Mouse (Mus musculus) heart, embryonic 10.5 days (tissue): Measurements from ENCODE around the gene Pmf1. TPM values are rescaled to one million over a fixed set of nuclear protein-coding genes. Genes with fewer than 3 reads are reported as not detected.
A peak's percentile ranks its signal among the peaks of the same experiment; 100 is the strongest.
"Not testable (repeated sequence)": the region's sequence is repeated elsewhere in the genome, so short reads cannot be mapped to it uniquely, and the experiment has no call there.

ENCODE experiments used
- DNase-seq: peaks from one replicate; pipeline ENCODE4 v3.0.0-alpha.2; 2017; ENCODE audit warnings: low spot score
- H3K27ac ChIP-seq: fragments of 300-500 bp; sonication (generic); 2 replicates; pipeline ENCODE4 v1.5.1; 2016; ENCODE audit warnings: mild to moderate bottlenecking
- H3K27me3 ChIP-seq: fragments of 300-500 bp; sonication (generic); 2 replicates; pipeline ENCODE4 v1.6.1; 2016; ENCODE audit warnings: mild to moderate bottlenecking; ENCODE audit not compliant: poor library complexity, insufficient read depth, severe bottlenecking
- H3K36me3 ChIP-seq: fragments of 300-500 bp; sonication (generic); 2 replicates; pipeline ENCODE4 v1.6.1; 2016; ENCODE audit warnings: mild to moderate bottlenecking, moderate library complexity
- H3K4me1 ChIP-seq: fragments of 300-500 bp; sonication (generic); 2 replicates; pipeline ENCODE4 v1.6.1; 2016; ENCODE audit warnings: mild to moderate bottlenecking
- H3K4me3 ChIP-seq: fragments of 300-500 bp; sonication (generic); 2 replicates; pipeline ENCODE4 v1.5.1; 2016; ENCODE audit warnings: mild to moderate bottlenecking, moderate library complexity
- H3K9me3 ChIP-seq: fragments of 300-500 bp; sonication (generic); 2 replicates; pipeline ENCODE4 v1.6.1; 2016; ENCODE audit warnings: mild to moderate bottlenecking, moderate library complexity
- WGBS: fragments of 180-500 bp; shearing (Covaris S2); methylation state at CpG from one replicate; pipeline ENCODE4 v1.1.7; 2016; 5-methylcytosine and 5-hydroxymethylcytosine counted together
- polyA plus RNA-seq: library from polyadenylated mRNA; unstranded; fragments of >200 nt; fragmentation: Nextera tagmentation; extraction: Ambion mirVana; gene quantifications from 2 replicates; pipeline ENCODE4 v1.2.1, GENCODE M21; 2016

The Pmf1 gene
- polyA plus RNA-seq, 1 experiment from 2014 or later: 149 TPM

- 58% methylated on average over 7 of the region's 7 CpGs for whole genome bisulfite sequencing
- Histone ChIP-seq H3K4me3 (no peak overlapping the region), H3K9me3 (no peaks in the 10 kb centered on the region), H3K4me1 (peaks cover 42% of the 10 kb centered on the region), H3K27ac (no peak overlapping the region), H3K36me3 (peaks cover 29% of the 10 kb centered on the region), H3K27me3 (no peaks in the 10 kb centered on the region)
- DNase-seq: peak; percentile 71
Measured at GRCm38 (mm10) chr3:88407529-88407928, 2.6 kb downstream of the Pmf1 start.

DNA sequence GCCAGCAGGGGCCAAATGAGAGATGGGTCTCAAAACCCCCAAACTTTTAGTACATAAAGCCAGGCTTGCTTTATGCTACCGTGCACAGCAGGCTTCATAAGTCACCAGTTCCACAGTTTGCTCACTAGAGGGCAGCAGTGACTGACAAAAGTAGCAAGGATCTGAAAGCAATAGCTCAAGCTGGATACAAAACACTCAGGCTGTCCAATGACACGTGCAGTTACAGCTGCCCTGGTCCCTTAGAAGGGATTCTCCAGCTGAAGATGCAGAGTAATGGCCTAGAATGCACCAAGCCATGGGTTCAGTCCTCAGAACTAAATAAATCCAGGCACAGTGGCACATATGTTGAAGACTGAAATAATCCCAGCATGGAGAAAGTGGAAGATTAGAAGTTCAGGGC is 3.0 kb downstream of the Pmf1 start:
- H3K36me3 ChIP-seq: peaks cover 29% of the 10 kb centered on the region

DNA sequence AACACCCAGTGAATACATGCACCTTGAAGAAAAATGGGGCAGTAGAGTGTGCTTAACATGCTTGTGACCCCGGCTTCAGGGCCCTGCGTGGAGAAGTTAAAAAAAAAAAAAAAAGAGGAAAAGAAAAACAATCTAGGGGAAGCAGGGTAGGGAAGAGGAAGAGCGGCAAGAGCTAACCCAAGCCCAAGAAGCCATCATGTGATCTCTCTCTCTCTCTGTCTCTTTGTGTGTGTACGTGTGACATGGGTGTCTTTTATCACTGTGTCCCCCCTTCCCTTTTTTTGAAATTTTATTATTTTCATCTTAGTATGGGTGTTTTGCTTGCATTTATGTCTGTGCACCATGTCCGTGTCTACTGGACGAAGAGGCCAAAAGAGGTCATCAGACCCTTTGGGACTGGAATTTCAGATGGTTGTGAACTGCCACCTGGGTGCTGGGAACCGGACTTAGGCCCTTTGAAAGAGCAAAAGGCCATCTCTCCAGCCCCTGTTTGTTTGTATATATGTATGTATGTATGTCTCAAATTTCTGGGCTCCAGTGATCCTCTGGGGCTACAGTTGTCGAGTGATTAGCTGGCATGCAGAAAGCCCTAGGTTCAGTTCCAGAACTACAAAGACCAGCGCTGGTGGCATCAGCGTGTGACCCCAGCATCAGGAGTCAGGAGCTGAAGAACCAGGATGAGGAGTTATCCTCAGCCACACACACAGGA is 6.5 kb downstream of the Pmf1 start:
- 93% methylated on average over 10 of the region's 10 CpGs for WGBS
- Histone ChIP-seq H3K4me1 (peaks cover 19% of the 10 kb centered on the region), H3K36me3 (peaks cover 42% of the 10 kb centered on the region), H3K9me3 (no peaks in the 10 kb centered on the region), H3K27me3 (no peaks in the 10 kb centered on the region), H3K4me3 (no peak overlapping the region), H3K27ac (no peak overlapping the region)
- DNase-seq: peak; percentile 66

More for the DNA sequence above, 3.0 kb downstream of the Pmf1 start:
- no peak overlapping the region for H3K4me3 ChIP-seq
- peaks cover 40% of the 10 kb centered on the region for H3K4me1 ChIP-seq
- DNase-seq: peak; percentile 90
- H3K27me3 ChIP-seq: no peaks in the 10 kb centered on the region
- WGBS: 2% methylated on average over 2 of the region's 2 CpGs
- no peaks in the 10 kb centered on the region for H3K9me3 ChIP-seq
- no peak overlapping the region for H3K27ac ChIP-seq

- DNase-seq: no peak
- peaks cover 81% of the 10 kb centered on the region for H3K36me3 ChIP-seq
- H3K4me1 ChIP-seq: peaks cover 5% of the 10 kb centered on the region; the same call in 1 of the 2 replicates
- H3K27ac ChIP-seq: no peak overlapping the region
- WGBS: 91% methylated on average over 2 of the region's 2 CpGs
- no peaks in the 10 kb centered on the region for H3K27me3 ChIP-seq
- no peaks in the 10 kb centered on the region for H3K9me3 ChIP-seq
- no peak overlapping the region for H3K4me3 ChIP-seq
Measured at GRCm38 (mm10) chr3:88398666-88399065, 11.5 kb downstream of the Pmf1 start.

GRCm38 (mm10) chr3:88395742-88396141 is 14.4 kb downstream of the Pmf1 start:
- Histone ChIP-seq H3K36me3 (peaks cover 80% of the 10 kb centered on the region), H3K9me3 (no peaks in the 10 kb centered on the region)

GRCm38 (mm10) chr3:88395288-88395687 is 14.8 kb downstream of the Pmf1 start:
- H3K36me3 ChIP-seq: peaks cover 82% of the 10 kb centered on the region
- WGBS: 95% methylated on average over 6 of the region's 6 CpGs

More at GRCm38 (mm10) chr3:88395742-88396141, 14.4 kb downstream of the Pmf1 start:
- no peak overlapping the region for H3K27ac ChIP-seq
- 82% methylated on average over 8 of the region's 8 CpGs for WGBS
- peaks cover 5% of the 10 kb centered on the region for H3K4me1 ChIP-seq
- H3K4me3 ChIP-seq: no peak overlapping the region
- no peaks in the 10 kb centered on the region for H3K27me3 ChIP-seq
- peak; percentile 68 for DNase-seq

GRCm38 (mm10) chr3:88393776-88394375 is 16.3 kb downstream of the Pmf1 start:
- no peaks in the 10 kb centered on the region for H3K27me3 ChIP-seq
- DNase-seq: peak; percentile 73
- peaks cover 5% of the 10 kb centered on the region for H3K4me1 ChIP-seq
- H3K4me3 ChIP-seq: no peak overlapping the region
- 93% methylated on average over 9 of the region's 9 CpGs for WGBS
- no peaks in the 10 kb centered on the region for H3K9me3 ChIP-seq
- no peak overlapping the region for H3K27ac ChIP-seq
- H3K36me3 ChIP-seq: peaks cover 75% of the 10 kb centered on the region

More at GRCm38 (mm10) chr3:88395288-88395687, 14.8 kb downstream of the Pmf1 start:
- Histone ChIP-seq H3K27ac (no peak overlapping the region), H3K9me3 (no peaks in the 10 kb centered on the region), H3K4me1 (peaks cover 5% of the 10 kb centered on the region), H3K27me3 (no peaks in the 10 kb centered on the region), H3K4me3 (no peak overlapping the region)
- peak; percentile 68 for DNase-seq

GRCm38 (mm10) chr3:88384364-88384763 is 25.8 kb downstream of the Pmf1 start, which contains the start of gene Bglap:
Gene Bglap (minus strand): TSS chr3:88384464.
- Histone ChIP-seq H3K27ac (no peak within 1 kb of the TSS), H3K4me1 (peaks cover 6% of the 10 kb centered on the region), H3K9me3 (no peaks in the 10 kb centered on the region), H3K4me3 (no peak within 1 kb of the TSS), H3K27me3 (no peaks in the 10 kb centered on the region), H3K36me3 (0 out of 2 replicates have a peak, but pooled peaks cover 2% of the 10 kb centered on the region)
- 75% methylated on average over 5 of the region's 5 CpGs for WGBS
- peak; percentile 72 for DNase-seq

DNA sequence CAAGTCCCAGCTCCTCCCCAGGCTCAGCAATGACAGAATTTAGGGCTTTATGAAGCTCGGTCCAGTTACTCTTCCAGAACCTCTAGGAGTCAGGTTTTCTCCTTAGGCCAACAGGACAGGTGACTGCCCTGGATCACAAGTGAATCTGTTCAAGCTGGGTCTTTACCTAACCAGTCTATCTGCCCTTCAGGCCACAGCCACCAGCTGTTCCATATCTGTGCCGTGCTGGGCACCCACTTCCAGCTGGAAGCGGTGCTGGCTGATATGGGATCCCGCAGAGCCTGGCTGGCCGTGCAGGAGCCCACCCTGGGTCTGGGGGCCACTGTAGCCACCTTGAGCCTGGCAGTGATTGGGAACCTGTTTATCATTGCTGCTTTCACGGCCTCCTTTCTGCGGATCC is 27.7 kb downstream of the Pmf1 start:
- DNase-seq, H3K4me3 ChIP-seq, H3K36me3 ChIP-seq, H3K4me1 ChIP-seq, H3K27me3 ChIP-seq, H3K27ac ChIP-seq, H3K9me3 ChIP-seq: not testable (repeated sequence)
- 37% methylated on average over 3 of the region's 7 CpGs for whole genome bisulfite sequencing

DNA sequence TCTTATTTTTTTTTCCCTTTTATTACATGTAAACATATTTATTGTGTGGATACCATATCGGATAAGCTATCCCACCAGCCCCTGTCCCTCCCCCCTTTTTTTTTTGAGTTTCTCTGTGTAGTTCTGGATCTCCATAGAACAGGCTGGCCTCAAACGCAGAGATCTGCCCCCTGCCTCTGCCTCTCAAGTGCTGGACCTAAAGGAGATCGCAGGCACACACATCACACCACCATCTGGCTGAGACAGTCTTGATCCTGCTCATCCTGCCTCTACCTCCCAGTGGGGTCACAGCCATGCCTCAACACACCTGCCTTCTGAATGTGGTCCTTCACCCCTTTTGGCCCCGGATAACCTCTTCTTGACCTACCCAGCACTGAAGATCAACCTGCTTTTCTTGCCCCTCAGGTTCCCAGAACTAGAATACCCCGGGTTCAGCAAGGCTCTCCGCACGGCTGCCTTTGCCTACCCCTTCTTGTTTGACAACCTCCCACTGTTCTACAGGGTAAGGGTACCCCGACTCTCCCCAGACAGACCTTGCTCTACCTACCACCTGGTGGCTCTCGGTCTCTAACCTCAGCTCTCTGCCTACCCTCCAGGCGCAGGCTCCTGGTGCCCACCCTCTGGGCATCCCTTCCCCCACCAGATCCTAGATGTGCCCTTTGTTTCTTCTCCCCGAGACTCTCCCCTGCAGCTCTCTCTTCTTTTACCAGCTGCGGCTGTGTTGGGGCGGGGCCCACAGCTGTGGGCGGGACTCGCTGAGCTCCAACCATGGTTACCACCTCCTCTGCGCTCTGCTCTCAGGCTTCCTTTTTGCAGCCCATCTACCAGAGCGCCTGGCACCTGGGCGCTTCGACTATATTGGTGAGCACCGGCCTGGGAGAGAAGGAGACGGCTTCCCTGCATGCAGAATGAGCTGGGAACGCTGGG is 28.5 kb downstream of the Pmf1 start:
- 10% methylated on average over 19 of the region's 22 CpGs for WGBS
- not testable (repeated sequence) for H3K9me3 ChIP-seq, H3K27me3 ChIP-seq, H3K4me1 ChIP-seq, H3K36me3 ChIP-seq, H3K27ac ChIP-seq
- peak overlapping the region; percentile 36 for H3K4me3 ChIP-seq
- DNase-seq: peak; percentile 68

GRCm38 (mm10) chr3:88378599-88378998 is 31.5 kb downstream of the Pmf1 start, which contains the start of gene Bglap2:
Gene Bglap2 (minus strand): TSS chr3:88378699.
- H3K36me3 ChIP-seq, DNase-seq, H3K9me3 ChIP-seq, H3K4me3 ChIP-seq, H3K27me3 ChIP-seq, H3K27ac ChIP-seq: not testable (repeated sequence)
- peaks cover 11% of the 10 kb centered on the region for H3K4me1 ChIP-seq
- WGBS: 79% methylated on average over 5 of the region's 5 CpGs

- not testable (repeated sequence) for H3K27me3 ChIP-seq, H3K36me3 ChIP-seq, H3K4me3 ChIP-seq, H3K4me1 ChIP-seq, H3K27ac ChIP-seq, DNase-seq, H3K9me3 ChIP-seq
- 26% methylated on average over 6 of the region's 7 CpGs for WGBS
Measured at GRCm38 (mm10) chr3:88376644-88377043, 33.5 kb downstream of the Pmf1 start.
